Mouse (Mus musculus): ENCODE measurements around the gene Mpp6.

DNA sequence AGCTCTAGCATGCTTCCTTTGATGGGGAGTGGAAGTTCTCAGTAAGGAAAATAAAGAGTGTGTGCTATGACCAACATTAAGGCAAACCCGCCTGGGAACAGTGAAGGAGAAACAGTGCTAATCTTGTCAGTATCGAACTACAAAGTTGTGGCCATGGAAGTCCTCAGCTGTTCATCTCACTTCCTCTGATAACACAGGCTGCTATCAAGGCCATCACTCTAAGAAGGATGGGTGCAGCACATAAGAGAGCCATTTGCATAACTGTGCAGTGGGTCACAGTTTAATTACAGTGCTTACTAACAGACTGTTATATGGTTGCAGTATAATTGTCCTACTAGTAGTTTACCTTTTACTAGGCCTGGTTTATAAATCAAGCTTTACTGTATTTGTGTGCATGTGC is 129.9 kb downstream of the Mpp6 start:
- TF ChIP-seq CTCF (IDR thresholded peaks at IDR 0.05; ENCODE audit: control insufficient read depth, insufficient read depth, insufficient replicate concordance, low read depth, low read length) (no peak), POLR2A (IDR thresholded peaks at IDR 0.05; ENCODE audit: control insufficient read depth, low read depth, low read length) (no peak)
